Mouse (Mus musculus): ENCODE measurements at regions not wholly inside any gene's neighbourhood (a gene's known extent, or its start where the extent isn't known, plus 50 kb on each side); places are given as distances from the start of the nearest gene placed in this dataset.

DNA sequence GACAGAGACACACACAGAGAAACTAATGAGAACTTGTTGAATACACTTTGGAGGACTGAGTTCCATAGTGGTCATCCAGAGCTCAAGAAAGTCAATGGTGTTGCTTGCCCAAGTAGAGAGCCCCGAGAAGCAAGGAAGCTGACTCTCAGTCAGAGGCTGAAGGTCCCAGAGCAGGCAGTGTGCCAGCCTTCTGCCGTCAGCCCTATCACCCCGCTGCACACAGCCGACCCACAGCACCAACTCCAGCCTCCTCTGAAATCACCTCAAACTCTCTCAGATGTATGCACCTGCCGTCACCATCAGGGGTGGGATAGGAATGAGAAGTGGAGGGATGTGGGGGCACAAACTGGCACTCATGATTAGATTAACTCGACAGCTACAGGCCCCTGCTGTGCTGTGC, 257.9 kb upstream of the Far2 start:
- Histone ChIP-seq H3K4me2 (no peak overlapping the region), H3K27me3 (replicated peaks; ENCODE audit: control insufficient read depth, insufficient read depth, low read length) (no peaks in the 10 kb centered on the region), H3K4me3 (ENCODE audit: low read depth, low read length) (no peak overlapping the region), H3K9ac (ENCODE audit: low read depth, low read length) (no peak overlapping the region), H3K4me1 (replicated peaks; ENCODE audit: control insufficient read depth, insufficient read depth, low read length) (no peaks in the 10 kb centered on the region), H3K36me3 (ENCODE audit: control insufficient read depth, insufficient read depth, low read length) (no peaks in the 10 kb centered on the region), H3K27ac (ENCODE audit: low read depth, low read length) (no peak overlapping the region), H3K9me3 (ENCODE audit: control insufficient read depth, low read length) (no peaks in the 10 kb centered on the region)
- WGBS = 62% methylated on average over 6 of the region's 6 CpGs
- DNase-seq (ENCODE audit: low spot score) = no peak
- ATAC-seq (replicated peaks; ENCODE audit: low FRiP score) = no peak

DNA sequence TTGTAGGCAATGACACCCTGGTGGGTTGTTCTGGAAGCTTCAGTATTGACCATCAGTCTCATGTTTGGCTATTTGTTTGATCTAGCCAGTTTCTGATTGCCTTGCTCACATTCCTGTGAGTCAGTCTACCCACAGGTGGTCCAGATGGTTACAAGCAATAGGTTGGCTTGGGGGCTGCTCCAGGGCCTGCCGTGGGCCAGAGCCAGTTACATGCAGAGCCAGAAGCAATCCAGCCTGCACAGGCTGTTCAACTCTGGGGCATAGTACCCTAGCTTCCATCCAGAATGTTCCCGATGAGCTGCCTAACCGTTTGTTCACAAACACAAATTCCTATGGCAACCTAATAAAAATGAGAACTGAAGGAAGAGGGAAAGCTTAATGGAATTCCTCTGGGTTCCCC, 253.2 kb upstream of the Far2 start:
- DNase-seq (ENCODE audit: low spot score) = no peak
- no peaks in the 10 kb centered on the region for H3K9me3 ChIP-seq (ENCODE audit: control insufficient read depth, low read length)
- 75% methylated on average over 3 of the region's 3 CpGs for WGBS
- no peaks in the 10 kb centered on the region for H3K36me3 ChIP-seq (ENCODE audit: control insufficient read depth, insufficient read depth, low read length)
- H3K4me2 ChIP-seq = no peak overlapping the region
- H3K27me3 ChIP-seq (replicated peaks; ENCODE audit: control insufficient read depth, insufficient read depth, low read length) = no peaks in the 10 kb centered on the region
- no peak for ATAC-seq (replicated peaks; ENCODE audit: low FRiP score)
- no peak overlapping the region for H3K9ac ChIP-seq (ENCODE audit: low read depth, low read length)
- H3K27ac ChIP-seq (ENCODE audit: low read depth, low read length) = no peak overlapping the region
- no peaks in the 10 kb centered on the region for H3K4me1 ChIP-seq (replicated peaks; ENCODE audit: control insufficient read depth, insufficient read depth, low read length)
- no peak overlapping the region for H3K4me3 ChIP-seq (ENCODE audit: low read depth, low read length)

DNA sequence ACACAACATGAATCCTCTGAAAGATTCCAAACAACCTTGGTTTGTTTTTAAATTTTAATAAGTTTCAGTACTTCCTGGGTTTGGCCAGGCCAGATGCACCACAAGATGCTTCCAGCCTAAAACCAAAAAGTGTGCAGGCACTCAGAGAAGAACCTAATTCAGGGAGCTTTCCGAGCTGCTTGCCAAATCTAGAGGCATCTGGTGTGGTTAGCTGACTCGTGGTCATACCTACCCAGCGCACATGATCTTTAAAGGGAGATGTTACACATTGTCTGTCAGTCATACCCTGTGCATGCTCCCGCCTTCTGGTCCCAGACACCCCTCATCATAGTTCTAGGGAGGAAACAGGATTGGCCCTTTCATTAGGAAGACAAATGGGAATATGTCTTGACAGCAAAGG, 252.7 kb upstream of the Far2 start:
- ATAC-seq (replicated peaks; ENCODE audit: low FRiP score) (no peak), DNase-seq (ENCODE audit: low spot score) (no peak)
- Histone ChIP-seq H3K9me3 (ENCODE audit: control insufficient read depth, low read length) (no peaks in the 10 kb centered on the region), H3K4me1 (replicated peaks; ENCODE audit: control insufficient read depth, insufficient read depth, low read length) (no peaks in the 10 kb centered on the region), H3K27me3 (replicated peaks; ENCODE audit: control insufficient read depth, insufficient read depth, low read length) (no peaks in the 10 kb centered on the region), H3K4me2 (no peak overlapping the region), H3K27ac (ENCODE audit: low read depth, low read length) (no peak overlapping the region), H3K36me3 (ENCODE audit: control insufficient read depth, insufficient read depth, low read length) (no peaks in the 10 kb centered on the region), H3K9ac (ENCODE audit: low read depth, low read length) (no peak overlapping the region), H3K4me3 (ENCODE audit: low read depth, low read length) (no peak overlapping the region)
- WGBS = 62% methylated on average over 4 of the region's 4 CpGs

DNA sequence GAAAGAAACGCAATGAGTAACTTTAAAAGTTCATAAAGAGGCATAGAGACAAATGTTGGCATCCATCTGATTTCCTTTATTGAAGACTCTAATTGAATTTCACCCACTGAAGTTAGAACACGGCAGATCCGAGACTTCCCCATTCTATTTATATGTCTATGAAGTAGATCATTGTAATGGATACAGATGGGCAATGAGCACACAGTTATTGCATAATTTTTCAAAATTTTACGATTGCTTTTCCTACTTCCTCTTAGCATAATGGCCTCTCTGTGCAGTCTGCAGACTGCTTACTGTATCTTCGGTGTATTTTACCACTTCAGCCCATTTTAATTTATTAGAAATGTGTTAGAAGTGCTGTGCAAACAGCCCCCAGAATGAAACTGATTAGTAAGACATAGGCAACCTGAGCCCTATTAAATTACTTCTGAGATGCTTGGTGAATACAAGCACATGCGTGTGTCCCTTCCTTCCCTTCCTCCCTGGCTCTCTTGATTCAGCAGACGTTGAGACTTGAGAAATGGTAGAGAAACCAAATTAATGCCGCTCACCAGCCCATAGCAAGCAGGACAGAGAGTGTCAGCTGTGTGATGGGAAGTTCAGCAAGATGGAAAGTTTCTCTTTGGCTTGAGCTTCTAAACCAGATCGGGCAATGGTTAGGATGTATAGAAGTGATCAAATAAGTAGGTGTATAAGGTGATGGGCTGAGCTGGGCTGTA, 247.9 kb upstream of the Far2 start:
- no peak overlapping the region for H3K27ac ChIP-seq (ENCODE audit: low read depth, low read length)
- H3K4me1 ChIP-seq (replicated peaks; ENCODE audit: control insufficient read depth, insufficient read depth, low read length) = no peaks in the 10 kb centered on the region
- WGBS = 76% methylated on average over 9 of the region's 9 CpGs
- no peaks in the 10 kb centered on the region for H3K36me3 ChIP-seq (ENCODE audit: control insufficient read depth, insufficient read depth, low read length)
- no peak for DNase-seq (ENCODE audit: low spot score)
- H3K4me2 ChIP-seq = no peak overlapping the region
- ATAC-seq (replicated peaks; ENCODE audit: low FRiP score) = no peak
- no peaks in the 10 kb centered on the region for H3K27me3 ChIP-seq (replicated peaks; ENCODE audit: control insufficient read depth, insufficient read depth, low read length)
- no peak overlapping the region for H3K9ac ChIP-seq (ENCODE audit: low read depth, low read length)
- no peak overlapping the region for H3K4me3 ChIP-seq (ENCODE audit: low read depth, low read length)
- no peaks in the 10 kb centered on the region for H3K9me3 ChIP-seq (ENCODE audit: control insufficient read depth, low read length)

DNA sequence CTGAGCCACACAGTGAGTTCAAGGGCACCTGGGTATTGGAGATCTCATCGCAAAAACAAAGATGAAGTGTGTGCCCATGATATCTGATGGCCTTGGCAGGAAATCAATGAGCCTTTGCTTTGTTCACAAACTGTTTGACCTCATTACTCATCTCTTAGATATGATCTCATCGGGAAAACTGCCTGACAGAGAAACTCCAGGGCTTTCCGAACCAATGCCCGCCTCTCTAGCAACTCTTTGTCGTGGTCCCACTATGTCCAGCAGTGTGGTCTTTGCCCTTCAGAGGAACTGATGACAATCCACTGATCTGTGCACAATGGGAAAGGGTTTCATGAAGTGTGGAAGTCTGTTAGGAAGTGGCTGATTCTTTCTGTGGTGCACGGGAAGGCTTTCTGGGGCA, 247.2 kb upstream of the Far2 start:
- Histone ChIP-seq H3K9me3 (ENCODE audit: control insufficient read depth, low read length) (no peaks in the 10 kb centered on the region), H3K4me3 (ENCODE audit: low read depth, low read length) (no peak overlapping the region), H3K27me3 (replicated peaks; ENCODE audit: control insufficient read depth, insufficient read depth, low read length) (no peaks in the 10 kb centered on the region), H3K4me1 (replicated peaks; ENCODE audit: control insufficient read depth, insufficient read depth, low read length) (no peaks in the 10 kb centered on the region), H3K9ac (ENCODE audit: low read depth, low read length) (no peak overlapping the region), H3K36me3 (ENCODE audit: control insufficient read depth, insufficient read depth, low read length) (no peaks in the 10 kb centered on the region), H3K4me2 (no peak overlapping the region), H3K27ac (ENCODE audit: low read depth, low read length) (no peak overlapping the region)
- ATAC-seq (replicated peaks; ENCODE audit: low FRiP score) (no peak), DNase-seq (ENCODE audit: low spot score) (no peak)
- WGBS = 75% methylated on average over 6 of the region's 6 CpGs

DNA sequence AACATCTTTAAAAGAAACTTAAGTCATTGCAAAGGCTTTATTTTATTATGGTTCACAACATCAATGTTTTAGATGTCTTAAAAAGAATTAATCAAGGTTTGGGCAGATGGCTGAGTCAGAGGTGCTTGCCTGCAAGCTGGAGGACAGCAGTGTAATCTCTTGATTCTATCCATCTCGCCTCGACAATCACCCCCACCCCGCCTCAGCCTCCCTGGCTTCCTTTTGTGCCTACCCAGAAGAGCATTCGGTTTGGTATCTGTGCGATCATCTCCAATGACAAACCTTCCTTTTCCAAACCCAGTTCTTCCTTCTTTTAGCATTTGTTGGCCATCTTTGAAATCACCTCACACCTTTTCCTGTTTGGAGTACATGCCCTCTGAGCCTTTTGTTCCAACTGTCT, 246.2 kb upstream of the Far2 start:
- no peaks in the 10 kb centered on the region for H3K27me3 ChIP-seq (replicated peaks; ENCODE audit: control insufficient read depth, insufficient read depth, low read length)
- ATAC-seq (replicated peaks; ENCODE audit: low FRiP score) = no peak
- no peak for DNase-seq (ENCODE audit: low spot score)
- H3K9me3 ChIP-seq (ENCODE audit: control insufficient read depth, low read length) = no peaks in the 10 kb centered on the region
- no peak overlapping the region for H3K9ac ChIP-seq (ENCODE audit: low read depth, low read length)
- H3K4me3 ChIP-seq (ENCODE audit: low read depth, low read length) = no peak overlapping the region
- no peak overlapping the region for H3K27ac ChIP-seq (ENCODE audit: low read depth, low read length)
- H3K4me2 ChIP-seq = no peak overlapping the region
- 84% methylated on average over 5 of the region's 5 CpGs for WGBS
- H3K36me3 ChIP-seq (ENCODE audit: control insufficient read depth, insufficient read depth, low read length) = no peaks in the 10 kb centered on the region
- no peaks in the 10 kb centered on the region for H3K4me1 ChIP-seq (replicated peaks; ENCODE audit: control insufficient read depth, insufficient read depth, low read length)

DNA sequence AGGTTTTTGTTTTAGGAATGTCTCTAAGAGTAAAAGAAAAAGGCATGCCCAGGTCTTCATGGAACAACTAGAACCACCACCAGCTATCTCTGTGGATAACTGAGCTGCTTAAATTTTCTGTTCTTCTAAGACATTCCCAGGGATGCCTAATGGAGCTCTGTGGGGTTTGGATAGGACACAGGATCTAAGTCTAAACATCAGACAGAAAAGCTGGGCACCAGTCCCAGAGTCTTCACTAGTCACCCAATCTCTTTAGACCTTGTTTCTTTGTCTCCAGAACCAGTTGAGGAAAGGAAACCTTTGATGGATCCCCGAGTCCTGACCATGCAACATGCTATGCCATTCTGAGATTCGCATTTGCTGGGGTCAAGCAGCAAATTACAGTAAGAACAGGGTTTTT, 243.2 kb upstream of the Far2 start:
- Histone ChIP-seq H3K27me3 (replicated peaks; ENCODE audit: control insufficient read depth, insufficient read depth, low read length) (no peaks in the 10 kb centered on the region), H3K27ac (ENCODE audit: low read depth, low read length) (no peak overlapping the region), H3K36me3 (ENCODE audit: control insufficient read depth, insufficient read depth, low read length) (no peaks in the 10 kb centered on the region), H3K4me1 (replicated peaks; ENCODE audit: control insufficient read depth, insufficient read depth, low read length) (no peaks in the 10 kb centered on the region), H3K9ac (ENCODE audit: low read depth, low read length) (no peak overlapping the region), H3K4me3 (ENCODE audit: low read depth, low read length) (no peak overlapping the region), H3K9me3 (ENCODE audit: control insufficient read depth, low read length) (no peaks in the 10 kb centered on the region), H3K4me2 (no peak overlapping the region)
- ATAC-seq (replicated peaks; ENCODE audit: low FRiP score) (no peak), DNase-seq (ENCODE audit: low spot score) (no peak)
- 70% methylated on average over 2 of the region's 2 CpGs for WGBS

DNA sequence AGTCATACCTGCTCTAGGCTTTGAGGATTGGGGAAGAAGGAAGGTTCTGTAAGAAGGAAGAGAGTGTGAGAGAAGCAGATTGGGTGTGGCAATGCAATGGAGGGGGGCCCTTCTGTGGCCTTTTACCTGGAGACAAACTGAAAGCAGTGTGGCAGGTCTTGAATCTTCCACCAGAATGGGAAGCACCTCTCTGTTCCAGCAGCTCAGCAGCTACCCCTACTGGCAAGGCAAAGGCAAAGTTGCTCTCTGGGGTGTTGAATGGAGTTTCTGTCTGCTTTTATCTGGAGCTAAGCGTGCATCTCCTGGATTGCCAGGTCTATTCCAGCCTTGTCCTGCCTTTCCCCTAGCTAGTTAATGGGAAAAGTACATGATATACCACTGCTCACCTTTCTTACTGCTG, 236.3 kb upstream of the Far2 start:
- ATAC-seq (replicated peaks; ENCODE audit: low FRiP score) (no peak), DNase-seq (ENCODE audit: low spot score) (no peak)
- WGBS = 44% methylated on average over 1 of the region's 1 CpGs
- H3K4me3 ChIP-seq (ENCODE audit: low read depth, low read length) = no peak overlapping the region
- H3K4me2 ChIP-seq = no peak overlapping the region
- H3K9me3 ChIP-seq (ENCODE audit: control insufficient read depth, low read length) = no peaks in the 10 kb centered on the region
- no peaks in the 10 kb centered on the region for H3K36me3 ChIP-seq (ENCODE audit: control insufficient read depth, insufficient read depth, low read length)
- no peak overlapping the region for H3K9ac ChIP-seq (ENCODE audit: low read depth, low read length)
- H3K27ac ChIP-seq (ENCODE audit: low read depth, low read length) = no peak overlapping the region
- no peaks in the 10 kb centered on the region for H3K27me3 ChIP-seq (replicated peaks; ENCODE audit: control insufficient read depth, insufficient read depth, low read length)
- no peaks in the 10 kb centered on the region for H3K4me1 ChIP-seq (replicated peaks; ENCODE audit: control insufficient read depth, insufficient read depth, low read length)

DNA sequence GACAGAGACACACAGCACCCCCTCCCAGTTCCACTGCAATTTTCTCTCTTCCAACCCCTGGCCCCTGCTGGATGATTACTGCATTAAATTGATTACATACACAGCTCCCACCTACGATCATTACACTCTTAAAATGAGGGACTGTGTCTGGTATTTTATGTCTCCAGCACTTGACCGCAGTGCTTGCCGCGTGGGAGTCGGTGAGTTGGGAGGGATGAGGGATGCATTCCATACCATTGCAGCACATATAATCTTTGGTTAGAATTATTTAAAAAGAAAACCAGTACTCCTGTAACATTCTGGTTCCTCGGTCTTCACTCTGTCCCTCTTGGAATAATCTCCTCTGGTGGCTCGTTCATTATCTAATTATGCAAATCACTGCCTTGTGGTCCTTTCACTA, 230.2 kb upstream of the Far2 start:
- Histone ChIP-seq H3K27ac (ENCODE audit: low read depth, low read length) (no peak overlapping the region), H3K9me3 (ENCODE audit: control insufficient read depth, low read length) (no peaks in the 10 kb centered on the region), H3K36me3 (ENCODE audit: control insufficient read depth, insufficient read depth, low read length) (no peaks in the 10 kb centered on the region), H3K4me3 (ENCODE audit: low read depth, low read length) (no peak overlapping the region), H3K9ac (ENCODE audit: low read depth, low read length) (no peak overlapping the region), H3K4me2 (no peak overlapping the region), H3K4me1 (replicated peaks; ENCODE audit: control insufficient read depth, insufficient read depth, low read length) (no peaks in the 10 kb centered on the region), H3K27me3 (replicated peaks; ENCODE audit: control insufficient read depth, insufficient read depth, low read length) (no peaks in the 10 kb centered on the region)
- WGBS = 71% methylated on average over 7 of the region's 7 CpGs
- no peak for DNase-seq (ENCODE audit: low spot score)
- no peak for ATAC-seq (replicated peaks; ENCODE audit: low FRiP score)

Measured in liver, embryonic 11.5 days (tissue).